Mouse (Mus musculus) MN1 (cell line): ENCODE data around the gene Rdh7.
"Not testable (repeated sequence)": the region's sequence is repeated elsewhere in the genome, so short reads cannot be mapped to it uniquely, and the experiment has no call there.

Experiments
- DNase-seq: peaks from one replicate; pipeline ENCODE4 v3.0.0-alpha.2; 2016; ENCODE audit warnings: low spot score

The Rdh7 gene

GRCm38 (mm10) chr10:127893163-127894022 is 4.8 kb upstream of the Rdh7 start:
- not testable (repeated sequence) for DNase-seq

- no peak for DNase-seq
Measured at GRCm38 (mm10) chr10:127891481-127891880, 2.9 kb upstream of the Rdh7 start.

GRCm38 (mm10) chr10:127886971-127887370 is 1.6 kb downstream of the Rdh7 start:
- no peak for DNase-seq

- no peak for DNase-seq
Measured at GRCm38 (mm10) chr10:127886551-127886950, 2.1 kb downstream of the Rdh7 start.

GRCm38 (mm10) chr10:127881041-127881440 is 7.6 kb downstream of the Rdh7 start:
- no peak for DNase-seq

- DNase-seq, result no peak
Measured at GRCm38 (mm10) chr10:127879155-127879688, 9.4 kb downstream of the Rdh7 start.

GRCm38 (mm10) chr10:127878262-127879057 is 10.2 kb downstream of the Rdh7 start:
- no peak for DNase-seq

- DNase-seq, result no peak
Measured at GRCm38 (mm10) chr10:127877681-127878080, 10.9 kb downstream of the Rdh7 start.

GRCm38 (mm10) chr10:127872484-127872883 is 16.1 kb downstream of the Rdh7 start:
- peak; percentile 31 for DNase-seq

- DNase-seq, result no peak
Measured at GRCm38 (mm10) chr10:127866232-127866631, 22.4 kb downstream of the Rdh7 start, which contains the start of gene Rdh16f2. Rdh16f2 (plus strand) TSS chr10:127866474.

GRCm38 (mm10) chr10:127864931-127865330 is 23.7 kb downstream of the Rdh7 start:
- no peak for DNase-seq

GRCm38 (mm10) chr10:127856376-127856775 is 32.2 kb downstream of the Rdh7 start:
- DNase-seq, result no peak

GRCm38 (mm10) chr10:127849628-127850027 is 39.0 kb downstream of the Rdh7 start, which contains the start of gene Rdh19:
Rdh19 (plus strand) TSS chr10:127849928.
- no peak for DNase-seq

- no peak for DNase-seq
Measured at GRCm38 (mm10) chr10:127848089-127848488, 40.5 kb downstream of the Rdh7 start.

- not testable (repeated sequence) for DNase-seq
Measured at GRCm38 (mm10) chr10:127845945-127846344, 42.7 kb downstream of the Rdh7 start.

- DNase-seq, result no peak
Measured at GRCm38 (mm10) chr10:127840776-127841175, 47.8 kb downstream of the Rdh7 start.

GRCm38 (mm10) chr10:127838539-127838938 is 50.1 kb downstream of the Rdh7 start:
- DNase-seq, result no peak

- DNase-seq, result not testable (repeated sequence)
Measured at GRCm38 (mm10) chr10:127837793-127838192, 50.8 kb downstream of the Rdh7 start.

- no peak for DNase-seq
Measured at GRCm38 (mm10) chr10:127835292-127835691, 53.3 kb downstream of the Rdh7 start.

- DNase-seq, result not testable (repeated sequence)
Measured at GRCm38 (mm10) chr10:127834186-127834585, 54.4 kb downstream of the Rdh7 start.
